Mouse (Mus musculus) forebrain, postnatal 0 days (tissue): ENCODE measurements around the gene Dapp1. TPM values are rescaled to one million over a fixed set of nuclear protein-coding genes. Genes with fewer than 3 reads are reported as not detected.

ENCODE experiments used
- ATAC-seq: fragments of 200-750 bp; cut with Nextera tagmentation; 2 replicates; pipeline ENCODE4 v1.8.0; 2017; ENCODE audit warnings: mild to moderate bottlenecking, moderate library complexity
- DNase-seq: peaks from one replicate; pipeline ENCODE4 v3.0.0-alpha.2; 2015
- H3K27ac ChIP-seq: fragments of 300-500 bp; sonication (generic); 2 replicates; pipeline ENCODE4 v1.5.1; 2014; ENCODE audit warnings: low read depth, mild to moderate bottlenecking, antibody characterized with exemption, low read length, moderate library complexity, mixed read lengths
- H3K27me3 ChIP-seq: fragments of 300-500 bp; sonication (generic); 2 replicates; pipeline ENCODE4 v1.6.1; 2014; ENCODE audit warnings: mild to moderate bottlenecking, low read length, mixed read lengths; ENCODE audit not compliant: insufficient read depth
- H3K36me3 ChIP-seq: fragments of 300-500 bp; sonication (generic); 2 replicates; pipeline ENCODE4 v1.6.1; 2014; ENCODE audit warnings: mild to moderate bottlenecking, moderate library complexity; ENCODE audit not compliant: insufficient read depth
- H3K4me1 ChIP-seq: fragments of 300-500 bp; sonication (generic); 2 replicates; pipeline ENCODE4 v1.6.1; 2014; ENCODE audit warnings: antibody characterized with exemption; ENCODE audit not compliant: insufficient read depth
- H3K4me2 ChIP-seq: fragments of 300-500 bp; sonication (generic); 2 replicates; pipeline ENCODE4 v1.6.1; 2014; ENCODE audit warnings: low read depth, mild to moderate bottlenecking, moderate library complexity
- H3K4me3 ChIP-seq: fragments of 300-500 bp; sonication (generic); 2 replicates; pipeline ENCODE4 v1.5.1; 2014; ENCODE audit warnings: low read depth, low read length, mixed read lengths
- H3K9ac ChIP-seq: fragments of 300-500 bp; sonication (generic); 2 replicates; pipeline ENCODE4 v1.6.1; 2014; ENCODE audit warnings: mild to moderate bottlenecking
- H3K9me3 ChIP-seq: fragments of 300-500 bp; sonication (generic); 2 replicates; pipeline ENCODE4 v1.6.1; 2016; ENCODE audit warnings: low read length
- CTCF ChIP-seq: sonication (generic); IDR thresholded peaks from 2 replicates; pipeline ENCODE4 v1.5.1; 2016; ENCODE audit warnings: antibody characterized with exemption, control low read depth, low read depth
- WGBS: fragments of 180-500 bp; shearing (Covaris S2); extraction: QIAGEN DNeasy Blood & Tissue Kit; methylation state at CpG from one replicate; pipeline ENCODE4 v1.1.7; 2014; 5-methylcytosine and 5-hydroxymethylcytosine counted together
- polyA plus RNA-seq: library from polyadenylated mRNA; unstranded; fragments of >200 nt; fragmentation: Nextera tagmentation; extraction: Ambion mirVana; gene quantifications from 2 replicates; pipeline ENCODE4 v1.2.1, GENCODE M21; 2015
- total RNA-seq: library from RNA; depleted of rRNA; stranded (reverse); fragments of >200 nt; gene quantifications from 2 replicates; pipeline ENCODE4 v1.2.3, GENCODE M21; 2014

Gene Dapp1
- total and polyA plus RNA-seq, 2 experiments from 2014 or later, result 3.3 to 4.3 TPM

DNA sequence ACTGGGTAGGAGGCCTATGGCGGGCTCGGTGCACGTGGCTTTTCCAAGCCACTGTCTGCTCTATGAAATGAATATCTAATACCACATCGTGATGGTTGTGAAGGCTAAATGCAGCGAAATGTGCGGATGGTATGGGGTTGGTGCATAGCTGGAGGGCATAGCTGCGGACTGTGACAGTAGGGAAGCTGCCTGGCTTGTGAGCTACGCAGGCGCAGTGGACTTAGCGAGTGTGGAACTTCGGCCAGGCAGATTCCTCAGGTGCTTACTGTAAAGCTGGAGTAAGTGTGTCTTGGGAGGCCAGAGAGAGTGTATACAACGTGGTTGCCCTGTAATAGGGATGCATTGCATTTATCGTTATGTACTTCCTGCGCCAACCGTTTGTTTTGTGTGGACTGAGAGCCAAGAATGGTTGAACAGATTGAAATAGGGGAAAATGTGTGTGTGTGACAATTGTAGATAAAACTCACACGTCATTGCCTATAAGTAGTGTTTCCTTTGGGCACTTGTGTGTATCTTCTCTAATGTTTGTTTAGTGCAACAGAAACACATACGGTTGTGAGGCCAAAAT is 5.4 kb downstream of the Dapp1 start:
- Histone ChIP-seq H3K4me1 (0 out of 2 replicates have a peak, but pooled peaks cover 10% of the 10 kb centered on the region), H3K9ac (no peak overlapping the region), H3K27ac (no peak overlapping the region), H3K9me3 (no peaks in the 10 kb centered on the region), H3K4me2 (no peak overlapping the region), H3K4me3 (no peak overlapping the region), H3K27me3 (no peaks in the 10 kb centered on the region), H3K36me3 (no peaks in the 10 kb centered on the region)
- ATAC-seq, result no peak
- no peak for TF ChIP-seq CTCF
- 90% methylated on average over 17 of the region's 17 CpGs for WGBS
- DNase-seq, result no peak

DNA sequence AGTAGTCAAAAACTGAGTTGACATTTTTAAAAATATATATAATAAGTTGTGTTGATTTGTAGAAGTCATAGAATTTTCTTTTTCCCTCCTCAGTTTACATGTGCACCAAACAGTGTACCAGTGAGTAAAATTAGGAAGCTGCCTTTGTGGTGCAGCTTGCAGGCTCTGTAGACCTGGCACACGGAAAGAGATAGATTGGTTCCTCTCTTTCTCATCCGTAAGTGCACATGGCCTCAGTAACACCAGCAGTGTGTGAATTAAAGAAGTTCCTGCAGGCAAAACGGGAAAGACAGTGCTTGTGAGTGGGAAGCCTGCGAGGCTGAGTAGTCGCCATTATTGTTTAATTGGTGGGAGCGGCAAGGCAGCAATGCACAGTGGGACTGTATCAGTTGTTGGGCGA is 5.9 kb downstream of the Dapp1 start:
- no peak overlapping the region for H3K9ac ChIP-seq
- 73% methylated on average over 7 of the region's 7 CpGs for WGBS
- no peak overlapping the region for H3K4me2 ChIP-seq
- no peak overlapping the region for H3K4me3 ChIP-seq
- H3K27ac ChIP-seq, result no peak overlapping the region
- ATAC-seq, result no peak
- 0 out of 2 replicates have a peak, but pooled peaks cover 10% of the 10 kb centered on the region for H3K4me1 ChIP-seq
- TF ChIP-seq CTCF, result no peak
- H3K9me3 ChIP-seq, result no peaks in the 10 kb centered on the region
- no peak for DNase-seq
- H3K27me3 ChIP-seq, result no peaks in the 10 kb centered on the region
- H3K36me3 ChIP-seq, result no peaks in the 10 kb centered on the region

- WGBS, result 74% methylated on average over 8 of the region's 8 CpGs
- Histone ChIP-seq H3K9ac (no peak overlapping the region), H3K27me3 (no peaks in the 10 kb centered on the region), H3K4me3 (no peak overlapping the region), H3K9me3 (no peaks in the 10 kb centered on the region), H3K27ac (no peak overlapping the region), H3K4me2 (no peak overlapping the region), H3K36me3 (no peaks in the 10 kb centered on the region), H3K4me1 (0 out of 2 replicates have a peak, but pooled peaks cover 10% of the 10 kb centered on the region)
- ATAC-seq, result no peak
- DNase-seq, result no peak
- TF ChIP-seq CTCF, result no peak
Observed at GRCm38 (mm10) chr3:137974306-137974705, 7.0 kb downstream of the Dapp1 start.

DNA sequence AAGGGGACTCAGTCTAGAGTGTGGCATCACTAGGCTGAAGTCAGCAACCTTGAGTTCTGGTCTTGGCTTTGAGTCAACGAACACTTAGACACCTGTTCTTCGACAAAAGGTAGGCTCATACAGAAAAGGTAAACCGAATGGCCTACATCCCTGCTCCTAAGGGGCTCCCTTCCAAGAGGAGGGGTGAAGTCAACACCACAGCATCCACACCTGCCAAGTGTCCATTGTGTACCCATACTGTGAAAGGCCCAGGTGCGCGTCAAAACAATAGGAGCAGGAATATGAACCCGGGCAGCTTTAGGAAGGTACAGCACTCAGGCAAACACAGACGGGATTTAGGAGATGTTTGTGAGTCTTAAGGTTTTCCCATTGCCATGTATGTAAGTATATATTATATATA is 8.4 kb downstream of the Dapp1 start:
- H3K4me1 ChIP-seq, result 0 out of 2 replicates have a peak, but pooled peaks cover 10% of the 10 kb centered on the region
- TF ChIP-seq CTCF, result no peak
- H3K27ac ChIP-seq, result no peak overlapping the region
- H3K27me3 ChIP-seq, result no peaks in the 10 kb centered on the region
- no peak overlapping the region for H3K4me2 ChIP-seq
- DNase-seq, result no peak
- ATAC-seq, result no peak
- no peak overlapping the region for H3K9ac ChIP-seq
- no peak overlapping the region for H3K4me3 ChIP-seq
- no peaks in the 10 kb centered on the region for H3K9me3 ChIP-seq
- WGBS, result 93% methylated on average over 7 of the region's 7 CpGs
- H3K36me3 ChIP-seq, result no peaks in the 10 kb centered on the region

GRCm38 (mm10) chr3:137972224-137972623 is 9.1 kb downstream of the Dapp1 start:
- Histone ChIP-seq H3K9ac (no peak overlapping the region), H3K4me2 (no peak overlapping the region), H3K9me3 (no peaks in the 10 kb centered on the region), H3K4me3 (no peak overlapping the region), H3K36me3 (no peaks in the 10 kb centered on the region), H3K4me1 (0 out of 2 replicates have a peak, but pooled peaks cover 5% of the 10 kb centered on the region), H3K27ac (no peak overlapping the region), H3K27me3 (no peaks in the 10 kb centered on the region)
- no peak for TF ChIP-seq CTCF
- DNase-seq (no peak), ATAC-seq (no peak)
- 86% methylated on average over 5 of the region's 5 CpGs for WGBS

DNA sequence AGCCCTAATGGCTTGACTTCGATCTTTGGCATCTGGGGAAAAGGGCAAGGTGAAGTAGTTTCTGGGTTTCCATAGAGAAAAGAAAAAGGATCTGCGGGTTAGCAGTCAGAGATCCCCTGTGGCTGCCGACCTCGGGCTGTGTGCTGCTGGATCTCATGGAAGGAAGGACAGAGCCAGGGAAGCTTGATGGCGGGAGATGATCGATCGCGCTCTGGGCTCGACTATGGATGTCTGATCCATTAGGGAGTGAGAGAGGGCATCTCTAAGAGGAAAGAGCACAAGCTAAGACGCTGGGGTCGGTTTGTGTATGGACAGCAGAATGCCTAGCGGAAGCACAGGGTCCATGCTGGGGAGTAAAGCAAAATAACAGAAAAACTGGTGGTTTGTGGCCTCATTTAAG is 11.4 kb downstream of the Dapp1 start:
- ATAC-seq, result no peak
- Histone ChIP-seq H3K9me3 (no peaks in the 10 kb centered on the region), H3K9ac (no peak overlapping the region; the same call in 1 of the 2 replicates), H3K27me3 (no peaks in the 10 kb centered on the region), H3K4me1 (no peaks in the 10 kb centered on the region), H3K4me3 (peak overlapping the region; percentile 17), H3K27ac (no peak overlapping the region), H3K4me2 (peak overlapping the region; percentile 24; the same call in 1 of the 2 replicates), H3K36me3 (no peaks in the 10 kb centered on the region)
- TF ChIP-seq CTCF, result no peak
- no peak for DNase-seq
- whole genome bisulfite sequencing, result 42% methylated on average over 12 of the region's 12 CpGs

DNA sequence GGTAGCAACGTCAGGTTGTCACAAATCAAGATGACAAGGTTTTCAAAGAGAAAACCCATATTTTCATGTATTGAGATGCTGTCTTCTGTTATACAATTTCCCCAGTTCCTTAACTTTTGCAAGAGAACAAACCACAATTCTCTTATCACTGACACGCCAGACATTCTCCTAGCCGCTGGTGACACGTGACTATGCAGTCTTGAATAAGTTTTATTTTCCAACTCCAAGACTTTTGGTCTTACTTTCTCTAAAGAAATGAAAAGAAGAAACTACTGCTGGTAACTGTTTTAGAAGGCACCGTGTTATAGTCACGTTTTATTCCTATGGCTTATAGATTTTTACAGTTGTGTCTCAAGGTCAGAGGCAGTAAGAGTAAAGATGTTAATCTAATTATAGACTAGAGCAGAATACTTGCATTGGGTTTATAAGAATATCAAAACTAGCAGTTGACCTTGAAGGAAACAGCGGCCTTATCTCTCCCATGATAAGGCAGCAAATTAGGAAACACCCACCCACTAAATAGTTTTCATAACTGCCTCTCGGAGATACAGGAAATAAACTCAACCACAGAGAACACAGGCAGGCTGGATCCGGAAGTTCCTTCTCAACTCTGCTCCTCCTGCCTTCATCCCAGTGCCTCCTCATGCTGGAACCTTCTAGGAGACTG is 12.4 kb downstream of the Dapp1 start:
- no peaks in the 10 kb centered on the region for H3K4me1 ChIP-seq
- no peaks in the 10 kb centered on the region for H3K27me3 ChIP-seq
- no peak overlapping the region for H3K4me3 ChIP-seq
- 93% methylated on average over 9 of the region's 9 CpGs for WGBS
- no peak overlapping the region for H3K9ac ChIP-seq
- no peak overlapping the region for H3K4me2 ChIP-seq
- ATAC-seq (no peak), DNase-seq (no peak)
- no peaks in the 10 kb centered on the region for H3K36me3 ChIP-seq
- H3K9me3 ChIP-seq, result no peaks in the 10 kb centered on the region
- TF ChIP-seq CTCF, result no peak
- H3K27ac ChIP-seq, result no peak overlapping the region
